Mouse (Mus musculus) liver (tissue): ENCODE measurements around the gene Vipr1.

ENCODE experiments used
- DNase-seq: peaks from one replicate; pipeline ENCODE4 v3.0.0-alpha.2; 2020; ENCODE audit warnings: mixed read lengths

The Vipr1 gene

DNA sequence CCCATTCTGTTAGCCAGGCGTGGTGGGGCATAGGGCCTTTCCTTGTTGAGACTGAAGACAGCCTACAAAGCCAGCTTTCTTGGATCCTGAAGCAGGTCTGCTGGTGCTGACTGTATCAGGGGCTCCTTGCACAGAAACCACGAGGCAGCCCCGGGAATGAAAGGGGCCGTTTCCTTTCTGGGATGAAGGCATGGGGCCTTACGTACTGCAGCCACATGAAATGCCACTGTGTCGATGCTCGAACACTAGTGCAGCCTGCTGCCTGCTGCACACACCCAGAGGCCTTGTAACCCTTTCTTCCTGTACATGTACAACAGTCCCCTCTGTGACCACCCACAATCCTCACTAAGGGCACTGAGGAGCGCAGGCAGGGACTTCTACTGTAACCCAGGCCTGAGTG is 38.7 kb downstream of the Vipr1 start:
- no peak for DNase-seq

DNA sequence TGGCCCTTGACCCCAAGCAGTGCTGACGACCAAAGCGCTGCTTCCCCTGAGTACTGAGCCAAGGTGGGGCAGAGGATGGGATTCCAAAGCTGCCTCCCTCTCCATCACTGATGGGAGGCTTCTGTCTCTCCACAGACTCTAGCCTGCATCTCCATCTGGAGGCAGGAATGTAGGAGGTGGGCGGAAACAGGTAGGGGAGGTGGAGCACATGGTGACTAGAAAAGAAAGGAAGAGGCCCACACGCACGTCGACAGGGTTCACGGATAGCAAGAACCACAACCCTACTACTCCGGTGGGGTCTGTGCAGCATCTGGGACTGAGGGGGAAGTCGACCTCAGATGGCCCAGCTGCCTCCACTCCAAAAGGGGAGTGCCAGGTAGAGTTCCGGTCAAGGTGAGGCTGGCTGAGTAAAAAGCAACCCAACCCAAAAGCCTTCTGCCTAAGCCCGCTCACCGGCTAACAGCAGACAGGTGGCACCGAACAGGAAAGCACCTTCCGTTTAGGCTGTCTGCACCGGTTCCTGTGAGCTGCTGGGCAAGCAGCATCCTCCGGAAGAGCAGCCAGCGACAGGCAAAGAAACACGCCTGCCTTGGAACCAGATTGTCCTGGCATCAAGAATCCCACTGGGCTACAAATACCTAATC is 39.6 kb downstream of the Vipr1 start:
- DNase-seq = no peak

DNA sequence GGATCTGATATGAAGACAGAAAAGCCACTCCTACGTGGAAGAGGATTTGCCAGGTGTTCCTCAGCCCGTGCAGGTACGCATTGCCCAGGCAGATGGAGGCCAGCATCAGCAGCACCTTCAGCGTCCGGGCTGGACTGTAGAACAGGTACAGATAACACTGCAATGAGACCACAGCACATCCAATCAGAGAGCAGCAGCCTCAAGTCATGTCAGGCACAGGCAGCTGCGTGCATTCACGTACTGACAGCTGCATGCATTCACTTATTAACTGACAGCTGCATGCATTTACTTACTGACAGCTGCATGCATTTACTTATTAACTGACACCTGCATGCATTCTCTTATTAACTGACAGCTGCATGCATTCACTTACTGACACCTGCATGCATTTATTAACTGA is 42.2 kb downstream of the Vipr1 start:
- no peak for DNase-seq

DNA sequence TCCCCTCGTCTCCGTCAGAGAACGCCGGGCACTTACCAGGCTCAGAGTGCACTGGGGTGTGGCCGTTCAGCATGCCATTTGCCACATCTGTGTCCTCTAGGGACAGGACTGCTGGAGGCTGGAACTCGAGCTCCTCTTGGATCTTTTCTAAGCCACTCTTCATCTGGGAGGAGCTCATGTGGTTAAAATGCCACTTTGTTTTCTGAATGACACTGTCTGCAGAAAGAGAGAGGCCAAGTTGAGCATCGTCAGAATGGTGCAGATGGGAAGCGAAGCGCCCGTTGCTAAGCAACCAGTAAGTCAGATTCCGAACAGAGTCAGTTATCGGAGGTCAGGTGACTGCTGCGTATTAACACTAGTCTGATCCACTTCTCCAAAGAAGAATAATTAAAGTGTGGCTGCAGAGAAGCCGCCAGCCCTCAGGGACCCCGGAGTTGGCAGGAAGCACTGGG is 47.7 kb downstream of the Vipr1 start:
- no peak for DNase-seq

DNA sequence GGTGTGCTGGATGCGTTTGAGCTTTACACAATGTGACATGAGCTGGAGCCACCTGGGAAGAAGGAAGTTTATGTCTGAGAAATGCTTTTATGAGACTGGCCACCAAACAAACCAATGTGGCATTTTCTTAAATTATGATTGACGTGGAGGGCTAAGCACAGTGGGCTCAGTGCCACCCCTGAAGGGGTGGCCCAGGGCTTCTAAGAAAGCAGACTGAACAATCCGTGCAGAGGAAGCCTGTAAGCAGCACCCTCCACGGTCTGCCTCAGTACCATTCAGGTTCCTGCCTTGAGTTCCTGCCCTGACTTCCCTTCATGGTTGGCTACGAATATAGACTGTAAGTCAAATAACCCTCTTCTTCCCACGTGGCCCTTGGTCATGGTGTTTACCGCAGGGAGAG is 48.2 kb downstream of the Vipr1 start:
- no peak for DNase-seq

DNA sequence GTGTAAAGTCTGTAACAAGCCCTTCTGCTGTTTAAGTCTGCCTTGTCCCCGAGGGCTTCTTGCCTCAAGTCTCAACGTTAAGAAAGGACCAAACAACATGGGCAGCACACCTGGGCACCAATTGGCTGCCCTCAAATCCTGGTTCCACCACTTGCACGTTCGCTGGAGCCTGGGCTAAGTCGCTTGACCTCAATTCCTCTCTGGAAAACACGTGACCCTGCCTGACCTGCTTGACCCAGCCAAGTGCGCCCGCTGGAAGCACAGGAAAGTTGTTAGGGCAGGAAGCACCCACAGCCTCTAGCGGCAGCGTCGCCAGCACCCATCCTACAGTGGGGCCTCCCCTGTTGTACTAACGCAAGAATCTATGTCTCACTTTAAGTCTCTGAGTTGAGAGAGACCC is 52.2 kb downstream of the Vipr1 start:
- no peak for DNase-seq

DNA sequence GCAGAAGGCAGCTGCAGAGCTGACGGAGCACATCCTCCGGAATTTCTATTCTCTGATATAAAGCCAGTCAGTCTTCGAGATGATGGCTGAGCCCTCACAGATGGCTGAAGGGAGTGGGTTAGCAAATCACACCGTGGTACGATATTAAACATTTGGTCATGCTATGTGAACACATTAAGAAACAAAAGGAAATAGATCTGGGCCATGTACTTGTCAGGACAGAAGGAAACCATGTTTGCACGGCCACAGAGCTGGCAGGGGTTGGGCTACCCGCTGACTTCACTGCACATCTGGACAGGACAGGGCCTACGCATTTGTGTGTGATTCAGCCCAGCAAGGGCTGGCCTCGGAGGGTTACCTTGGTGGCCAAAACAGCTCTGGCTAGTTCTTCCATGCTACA is 54.1 kb downstream of the Vipr1 start:
- no peak for DNase-seq

DNA sequence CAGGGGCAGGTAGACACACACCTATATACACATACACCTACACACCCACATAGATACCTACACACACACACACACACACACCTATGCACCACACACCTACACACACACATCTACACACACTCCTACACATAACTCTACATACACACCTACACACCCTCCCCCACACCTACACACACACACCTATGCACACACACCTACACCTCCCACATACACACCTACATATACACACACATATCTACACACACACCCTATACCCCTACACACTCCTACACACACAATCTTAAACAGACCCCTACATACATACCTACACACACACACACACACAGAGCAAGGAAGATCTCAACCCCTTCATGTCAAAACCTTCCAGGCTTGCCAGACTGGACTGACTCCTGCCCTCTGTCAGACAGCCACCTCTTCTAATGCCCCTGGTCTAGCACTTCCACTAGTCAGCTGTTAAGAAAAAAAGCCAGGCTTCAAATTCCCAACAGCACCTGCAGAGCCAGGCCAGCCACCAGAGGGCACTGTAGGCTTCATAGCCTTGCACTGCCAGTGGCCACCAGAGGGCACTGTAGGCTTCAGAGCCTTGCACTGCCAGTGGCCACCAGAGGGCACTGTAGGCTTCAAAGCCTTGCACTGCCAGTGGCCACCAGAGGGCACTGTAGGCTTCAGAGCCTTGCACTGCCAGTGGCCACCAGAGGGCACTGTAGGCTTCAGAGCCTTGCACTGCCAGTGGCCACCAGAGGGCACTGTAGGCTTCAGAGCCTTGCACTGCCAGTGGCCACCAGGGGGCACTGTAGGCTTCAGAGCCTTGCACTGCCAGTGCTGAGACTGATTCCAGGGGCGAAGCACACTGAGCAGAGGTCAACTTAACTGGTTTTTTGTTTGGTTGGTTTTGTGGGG is 54.9 kb downstream of the Vipr1 start:
- DNase-seq = peak; percentile 54

DNA sequence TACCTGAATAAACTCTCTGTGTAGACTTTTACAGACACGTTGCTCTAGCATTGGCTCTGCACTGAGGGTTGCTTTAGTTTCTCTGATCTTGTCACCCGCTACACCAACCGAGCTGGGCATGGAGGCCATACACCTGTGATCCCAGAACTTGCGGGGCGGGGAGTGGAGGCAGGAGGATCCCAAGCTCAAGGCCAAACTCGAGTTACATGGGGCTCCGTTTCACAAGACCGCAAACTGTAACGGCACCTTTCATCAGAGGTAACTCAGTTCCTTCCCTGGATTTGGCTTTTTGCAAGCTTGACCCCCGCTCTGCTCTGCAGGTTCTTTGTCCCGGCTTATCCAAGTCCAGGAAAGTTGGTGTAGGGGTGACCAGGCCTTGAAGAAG is 61.7 kb downstream of the Vipr1 start:
- DNase-seq = no peak

DNA sequence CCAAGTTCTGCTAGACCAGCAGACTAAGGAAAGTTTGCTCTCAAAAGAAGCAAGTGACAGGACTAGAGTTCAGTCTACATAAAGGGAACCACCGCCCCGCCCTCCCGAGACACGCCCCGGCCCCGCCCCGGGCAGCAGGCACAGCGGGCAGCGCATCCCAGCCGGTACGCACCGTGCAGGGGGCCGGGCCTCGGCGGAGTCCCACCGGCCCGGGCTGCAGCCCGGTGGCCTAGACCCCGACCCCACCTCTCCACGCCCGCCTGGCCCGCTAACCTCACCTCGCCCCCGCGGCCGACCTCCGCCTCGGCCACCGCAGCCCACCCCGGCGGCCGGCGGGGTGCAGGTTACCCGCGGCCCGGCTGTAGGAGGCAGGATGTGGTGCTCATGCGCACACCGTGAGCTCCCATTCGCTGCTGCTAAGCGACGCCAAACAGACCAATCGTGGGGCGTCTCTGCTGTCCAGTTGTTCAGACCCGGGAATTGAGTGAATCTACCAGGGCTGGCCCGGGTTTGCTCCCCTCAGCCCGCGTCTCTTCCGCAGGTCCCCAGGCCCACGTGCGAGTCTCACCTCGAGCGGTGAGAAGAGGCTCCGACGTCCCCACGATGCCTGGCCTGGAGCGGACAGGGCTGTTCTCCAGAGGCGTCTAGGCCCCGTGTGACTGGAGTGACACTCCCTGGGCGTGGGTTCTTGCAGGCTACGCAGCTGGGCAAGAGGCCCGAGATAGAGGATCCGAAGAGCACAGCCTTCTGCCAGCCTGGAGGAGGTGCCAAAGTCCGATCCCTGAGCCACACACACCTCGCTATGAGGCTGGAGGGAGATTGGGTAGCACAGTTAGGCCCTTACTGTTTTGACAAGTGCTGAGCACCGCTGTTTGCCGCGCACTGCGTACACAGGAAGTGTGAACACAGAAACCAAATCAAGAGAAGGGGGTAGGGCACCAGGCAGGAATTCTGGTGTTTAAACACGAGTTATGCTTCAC is 62.4 kb downstream of the Vipr1 start, which contains the start of gene Sec22c:
Gene Sec22c, minus strand, starts transcription at position 845 of the 980 bp plus-strand sequence.
- peak; percentile 93 for DNase-seq

DNA sequence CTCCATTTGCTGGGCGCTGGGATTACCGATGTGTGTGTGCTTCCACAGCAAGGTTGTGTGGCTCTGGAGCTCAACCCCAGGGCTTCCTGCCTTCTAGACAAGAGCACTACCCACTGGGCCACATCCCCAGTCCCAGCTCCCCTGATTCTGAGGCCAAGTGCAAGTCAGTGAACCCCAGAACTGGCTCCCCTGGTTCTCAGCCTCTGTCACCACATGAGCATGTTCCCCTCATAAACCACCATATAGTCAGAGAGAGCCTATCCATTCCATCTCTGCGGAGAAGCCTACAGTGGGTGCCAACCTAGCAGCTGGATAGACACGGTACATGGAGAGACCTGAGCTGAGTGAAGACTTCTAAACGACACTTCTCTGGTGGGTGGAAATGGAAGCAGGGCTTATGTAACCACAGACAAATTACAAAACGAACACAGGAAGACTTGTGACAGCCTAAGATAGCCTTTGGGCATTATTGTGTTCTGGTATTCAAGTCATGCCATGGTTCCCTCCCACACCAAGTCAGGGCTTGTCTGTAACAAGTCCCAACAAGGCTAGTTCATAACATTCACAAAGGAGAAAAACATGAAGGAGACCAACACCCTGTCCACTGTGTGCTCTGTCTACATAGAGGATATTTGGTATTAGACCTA is 63.6 kb downstream of the Vipr1 start:
- DNase-seq = no peak

DNA sequence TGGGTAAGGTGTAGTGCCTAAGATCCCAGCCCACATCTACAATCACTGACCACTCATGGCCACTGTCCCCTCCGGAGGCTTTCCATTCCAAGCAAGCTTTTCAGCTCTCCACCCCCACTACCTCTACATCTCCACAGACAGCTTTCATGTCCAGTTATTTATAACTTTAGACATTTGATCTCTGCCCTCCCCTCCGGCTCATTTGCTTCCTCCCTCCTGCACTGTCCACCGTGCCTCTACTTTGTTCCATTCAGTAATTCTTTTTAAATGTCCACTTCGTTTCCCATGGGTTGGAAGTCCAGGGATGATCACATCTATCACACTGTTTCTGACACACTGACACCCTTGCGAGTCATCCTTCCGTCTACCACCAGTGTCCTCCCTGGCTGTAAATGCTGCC is 65.3 kb downstream of the Vipr1 start:
- DNase-seq = no peak

DNA sequence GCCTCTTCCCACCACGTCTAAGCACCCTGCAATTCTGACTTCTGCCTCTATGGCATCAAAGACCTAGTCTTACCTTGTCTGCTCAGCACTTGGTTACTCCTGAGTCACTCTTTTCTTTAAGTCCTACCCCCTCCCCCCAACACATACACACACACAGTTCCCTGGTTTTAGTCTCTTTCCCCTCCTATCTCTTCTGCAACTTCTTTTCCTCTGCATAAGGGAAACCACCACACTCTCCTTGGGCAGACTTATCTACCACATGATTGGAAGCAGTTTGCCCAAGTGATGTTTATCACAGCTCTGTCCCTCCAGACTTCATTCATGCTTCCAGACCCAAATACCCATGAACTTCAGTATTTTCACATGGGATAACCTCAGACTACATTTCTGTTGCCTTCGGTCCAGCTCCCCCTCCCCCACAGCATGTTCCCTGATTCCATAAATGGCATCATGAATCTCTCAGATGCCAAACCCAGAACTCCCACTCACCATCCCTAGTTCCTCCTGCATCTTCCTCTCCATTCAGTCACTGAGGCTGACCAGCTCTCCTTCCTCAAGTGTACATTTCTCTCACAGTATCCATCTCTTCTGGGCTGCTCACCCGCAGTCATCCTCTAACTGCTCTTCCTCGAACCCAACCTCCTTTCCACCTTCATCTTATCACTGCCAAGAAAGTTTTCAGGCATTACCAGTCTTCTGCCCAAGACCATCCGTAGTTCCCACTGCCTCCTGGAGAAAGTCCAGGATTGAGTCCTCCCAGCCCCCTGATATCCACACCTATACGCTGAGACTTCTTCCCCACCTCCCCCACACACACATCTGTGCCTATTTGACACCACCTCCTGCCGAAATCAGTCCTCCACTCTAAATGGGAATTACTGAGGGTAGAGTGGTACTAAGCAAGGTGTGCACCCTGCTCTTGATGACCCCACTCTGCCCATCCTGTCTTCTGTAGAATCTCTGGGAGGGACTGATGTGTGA is 66.3 kb downstream of the Vipr1 start:
- no peak for DNase-seq

DNA sequence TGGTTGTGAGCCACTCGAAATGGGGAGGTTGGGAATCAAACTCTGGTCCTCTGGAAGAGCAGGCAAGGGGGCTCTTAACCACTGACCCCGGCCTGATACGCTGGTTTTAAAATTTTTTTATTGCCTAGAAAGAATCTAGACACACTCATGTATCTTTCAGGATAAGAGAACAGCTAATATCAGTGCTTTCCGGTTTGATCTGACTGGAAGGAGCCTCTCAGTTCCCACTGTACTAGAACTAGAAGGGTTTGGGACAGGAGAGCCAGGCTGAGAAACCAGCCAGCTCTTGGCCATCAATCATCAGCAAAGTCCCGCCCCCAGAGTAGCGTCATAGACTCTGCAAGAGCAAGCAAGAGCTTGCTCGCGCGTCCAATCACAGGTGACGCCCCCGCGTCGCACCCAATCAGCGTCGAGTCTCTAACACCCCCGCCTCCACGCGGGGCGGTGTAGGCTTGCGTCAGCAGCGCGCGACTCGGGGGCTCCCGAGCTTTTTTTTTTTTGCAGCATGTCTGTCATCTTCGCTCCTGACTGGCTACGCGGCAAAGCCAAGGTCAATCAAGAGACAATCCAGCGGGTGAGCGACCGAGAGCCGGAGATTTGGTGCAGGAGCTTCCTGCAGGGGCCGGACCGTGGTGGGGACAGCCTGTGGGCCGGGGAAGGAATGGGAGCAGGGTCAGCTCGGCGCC is 67.5 kb downstream of the Vipr1 start, which contains the start of gene Ss18l2:
Gene Ss18l2, plus strand, starts transcription at position 432 of the 686 bp plus-strand sequence.
- peak; percentile 99 for DNase-seq

DNA sequence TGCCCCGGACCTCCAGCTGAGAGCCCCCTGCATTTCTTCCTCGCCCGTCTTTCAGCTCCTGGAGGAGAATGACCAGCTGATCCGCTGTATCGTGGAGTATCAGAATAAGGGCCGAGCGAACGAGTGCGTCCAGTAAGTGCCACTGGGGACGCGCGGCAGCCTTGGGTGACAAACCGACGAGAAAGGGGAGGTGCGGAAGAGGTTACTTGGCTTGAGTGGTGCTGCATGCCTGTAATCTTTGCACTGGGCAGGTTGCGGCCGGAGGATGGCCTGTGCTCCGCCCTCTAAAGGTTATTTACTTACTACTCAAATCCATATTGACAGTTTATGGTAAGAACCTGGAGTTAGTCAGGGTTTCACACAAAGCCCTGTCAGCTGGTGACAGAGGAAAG is 68.1 kb downstream of the Vipr1 start:
- DNase-seq = peak; percentile 65

DNA sequence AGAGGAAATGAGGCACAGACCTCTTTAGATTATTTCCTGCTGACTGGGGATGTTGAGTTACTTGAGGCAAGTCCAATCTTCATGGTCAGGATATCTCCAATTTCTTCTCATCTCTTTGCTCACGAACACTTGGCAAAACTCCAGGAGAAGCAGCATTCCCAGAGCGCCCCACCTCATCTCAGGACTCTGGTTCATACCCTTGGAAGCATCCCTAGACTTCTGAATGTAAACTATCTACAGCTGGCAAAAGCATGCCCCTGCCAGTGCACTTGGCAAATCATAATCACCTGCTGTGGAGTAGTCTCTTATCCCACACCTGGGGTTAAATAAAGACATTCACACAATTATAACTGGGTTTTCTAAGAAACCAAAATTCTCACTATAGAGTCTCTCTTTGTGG is 74.5 kb downstream of the Vipr1 start:
- DNase-seq = no peak

DNA sequence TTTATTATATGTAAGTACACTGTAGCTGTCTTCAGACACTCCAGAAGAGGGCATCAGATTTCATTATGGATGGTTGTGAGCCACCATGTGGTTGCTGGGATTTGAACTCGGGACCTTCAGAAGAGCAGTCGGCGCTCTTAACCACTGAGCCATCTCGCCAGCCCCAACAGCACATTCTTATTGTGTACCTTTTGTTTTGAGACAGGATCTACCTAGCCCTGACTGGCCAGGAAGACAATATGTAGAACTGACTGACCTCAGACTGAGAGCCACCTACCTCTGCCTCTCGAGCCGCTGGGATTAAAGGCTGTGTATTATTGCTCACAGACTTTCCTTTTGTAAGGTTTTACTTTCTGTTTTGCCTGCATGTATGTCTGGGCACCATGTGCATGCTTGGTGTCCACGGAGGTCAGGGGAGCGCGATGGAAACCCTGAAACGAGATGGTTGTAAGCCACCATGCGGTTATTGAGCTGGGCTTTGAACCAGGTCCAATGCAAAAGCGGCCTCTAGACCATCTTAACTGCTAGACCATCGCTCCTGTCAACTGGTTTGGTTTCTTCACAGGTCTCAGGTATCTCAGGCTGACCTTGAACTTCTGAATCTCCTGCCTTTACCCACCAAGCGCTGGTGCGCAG is 75.7 kb downstream of the Vipr1 start:
- DNase-seq = no peak

DNA sequence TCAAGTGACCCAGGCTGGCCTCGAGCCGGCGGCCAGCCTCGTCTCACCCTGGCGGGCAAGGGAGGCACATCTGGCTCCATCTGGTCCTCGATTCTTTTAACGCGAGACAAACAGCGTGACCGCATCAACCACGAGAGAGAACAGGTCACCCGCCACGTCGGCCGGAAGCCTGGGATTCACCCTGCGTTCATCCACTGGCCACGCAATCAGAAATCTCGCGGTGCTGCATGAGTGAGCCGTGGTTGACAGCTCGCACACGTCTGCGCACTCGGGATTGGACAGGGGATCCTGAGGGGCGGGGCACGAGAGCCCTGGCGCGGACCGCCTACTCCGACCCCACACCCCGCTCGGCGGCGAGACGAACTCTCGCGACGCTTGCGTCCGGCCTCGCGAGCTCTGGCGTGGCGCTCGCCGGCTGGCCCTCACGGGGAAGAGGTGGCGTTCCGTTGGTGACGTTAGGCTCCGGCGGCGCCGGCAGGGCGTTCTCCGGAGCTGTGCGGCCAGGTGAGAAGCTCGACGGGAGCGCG is 76.3 kb downstream of the Vipr1 start, which contains the start of gene Nktr:
Gene Nktr, plus strand, starts transcription at position 378 of the 527 bp plus-strand sequence.
- peak; percentile 98 for DNase-seq
